Mouse (Mus musculus) midbrain, postnatal 0 days (tissue): ENCODE results near the gene Cdc42bpg. TPM values are rescaled to one million over a fixed set of nuclear protein-coding genes. Genes with fewer than 3 reads are reported as not detected.

Source experiments
- ATAC-seq: fragments of 200-750 bp; cut with Nextera tagmentation; 2 replicates; pipeline ENCODE4 v1.8.0; 2017; ENCODE audit warnings: moderate number of reproducible peaks, mild to moderate bottlenecking, moderate TSS enrichment, moderate library complexity; ENCODE audit not compliant: low FRiP score
- DNase-seq: peaks from one replicate; pipeline ENCODE4 v3.0.0-alpha.2; 2015; ENCODE audit warnings: low spot score
- H3K27ac ChIP-seq: fragments of 300-500 bp; sonication (generic); 2 replicates; pipeline ENCODE4 v1.5.1; 2014; ENCODE audit warnings: low read depth, mild to moderate bottlenecking, low read length, mixed read lengths
- H3K27me3 ChIP-seq: fragments of 300-500 bp; sonication (generic); 2 replicates; pipeline ENCODE4 v1.6.1; 2014; ENCODE audit warnings: low read length, control low read depth, mixed read lengths; ENCODE audit not compliant: insufficient read depth
- H3K36me3 ChIP-seq: fragments of 300-500 bp; sonication (generic); 2 replicates; pipeline ENCODE4 v1.6.1; 2014; ENCODE audit warnings: low read length, control low read depth, mixed read lengths; ENCODE audit not compliant: insufficient read depth
- H3K4me1 ChIP-seq: fragments of 300-500 bp; sonication (generic); 2 replicates; pipeline ENCODE4 v1.6.1; 2014; ENCODE audit warnings: mild to moderate bottlenecking, control low read depth, antibody characterized with exemption, low read length, mixed read lengths; ENCODE audit not compliant: insufficient read depth
- H3K4me2 ChIP-seq: fragments of 300-500 bp; sonication (generic); 2 replicates; pipeline ENCODE4 v1.6.1; 2014; ENCODE audit warnings: low read depth, mild to moderate bottlenecking, low read length, mixed read lengths; ENCODE audit not compliant: poor library complexity, severe bottlenecking
- H3K4me3 ChIP-seq: fragments of 300-500 bp; sonication (generic); 2 replicates; pipeline ENCODE4 v1.5.1; 2014; ENCODE audit warnings: low read depth, mild to moderate bottlenecking, low read length, moderate library complexity
- H3K9ac ChIP-seq: fragments of 300-500 bp; sonication (generic); replicated peaks from 2 replicates; pipeline ENCODE4 v1.6.1; 2014; ENCODE audit warnings: mild to moderate bottlenecking, low read length, moderate library complexity, mixed read lengths; ENCODE audit not compliant: poor library complexity, severe bottlenecking
- H3K9me3 ChIP-seq: fragments of 300-500 bp; sonication (generic); 2 replicates; pipeline ENCODE4 v1.6.1; 2016; ENCODE audit warnings: low read length, control low read depth
- CTCF ChIP-seq: IDR thresholded peaks from 2 replicates; pipeline ENCODE4 v1.5.1; 2016; ENCODE audit warnings: antibody characterized with exemption, mild to moderate bottlenecking
- WGBS: fragments of 180-500 bp; shearing (Covaris S2); extraction: QIAGEN DNeasy Blood & Tissue Kit; methylation state at CpG from one replicate; pipeline ENCODE4 v1.1.7; 2014; 5-methylcytosine and 5-hydroxymethylcytosine counted together
- polyA plus RNA-seq: library from polyadenylated mRNA; unstranded; fragments of >200 nt; fragmentation: Nextera tagmentation; extraction: Ambion mirVana; gene quantifications from 2 replicates; pipeline ENCODE4 v1.2.1, GENCODE M21; 2015
- total RNA-seq: library from RNA; depleted of rRNA; stranded (reverse); fragments of >200 nt; gene quantifications from 2 replicates; pipeline ENCODE4 v1.2.3, GENCODE M21; 2014

Cdc42bpg gene
- total and polyA plus RNA-seq, 2 experiments from 2014 or later = 0.67 to 4.8 TPM

DNA sequence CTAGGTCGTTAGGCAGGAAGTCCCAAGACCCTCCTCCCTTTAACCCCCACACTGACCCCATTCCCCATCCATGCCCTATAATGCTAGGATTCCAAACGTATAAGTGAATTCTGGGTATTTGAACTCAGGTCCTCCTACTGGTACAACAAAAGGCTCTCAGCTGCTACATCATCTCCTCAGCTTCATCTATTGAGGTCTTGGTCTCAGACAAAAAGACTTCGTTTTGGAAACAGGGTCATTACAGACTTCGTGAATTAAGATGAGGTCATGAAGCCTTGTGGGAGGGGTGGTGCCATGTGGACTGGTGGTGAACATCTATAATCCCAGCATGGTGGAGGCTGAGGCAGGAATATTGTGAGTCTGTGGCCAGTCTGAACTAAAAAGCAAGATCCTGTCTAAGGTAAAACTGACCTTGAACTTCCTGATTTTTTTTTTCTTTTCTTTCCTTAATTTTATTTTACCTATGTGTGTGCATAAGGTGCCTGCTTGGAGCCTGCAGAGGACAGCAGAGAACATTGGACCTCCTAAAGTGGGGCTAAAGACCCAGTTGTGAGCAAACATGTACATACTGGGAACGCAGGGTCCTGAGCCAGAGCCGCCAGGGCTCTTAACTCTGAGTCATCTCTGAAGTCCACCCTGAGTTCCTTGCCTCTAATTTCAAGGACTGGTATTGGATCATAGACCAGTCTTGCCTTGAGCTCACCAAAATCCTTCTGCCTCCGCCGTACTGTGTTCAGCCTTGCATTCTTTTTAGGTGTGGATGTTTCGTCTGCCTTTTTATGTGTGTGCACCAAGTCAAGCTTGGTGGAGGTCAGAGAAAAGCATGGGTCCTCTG is 27.7 kb downstream of the Cdc42bpg start:
- H3K4me3 ChIP-seq = peak overlapping the region; percentile 85; the same call in 1 of the 2 replicates
- H3K36me3 ChIP-seq = peaks cover 20% of the 10 kb centered on the region
- H3K27me3 ChIP-seq = no peaks in the 10 kb centered on the region
- TF ChIP-seq CTCF = no peak
- 67% methylated on average over 9 of the region's 9 CpGs for WGBS
- DNase-seq = no peak
- H3K4me2 ChIP-seq = peak overlapping the region; percentile 10; the same call in 1 of the 2 replicates
- H3K9me3 ChIP-seq = no peaks in the 10 kb centered on the region
- peak overlapping the region; percentile 59 for H3K27ac ChIP-seq
- H3K4me1 ChIP-seq = peaks cover 13% of the 10 kb centered on the region
- 0 out of 2 replicates have a peak, but pooled peaks have one; percentile 2 for ATAC-seq
- H3K9ac ChIP-seq = no peak overlapping the region

- Histone ChIP-seq H3K4me2 (peak within 1 kb of the TSS; percentile 70), H3K27ac (peak within 1 kb of the TSS; percentile 77), H3K9ac (peak within 1 kb of the TSS; percentile 89), H3K4me1 (peaks cover 13% of the 10 kb centered on the region), H3K27me3 (no peaks in the 10 kb centered on the region), H3K4me3 (peak within 1 kb of the TSS; percentile 85), H3K9me3 (no peaks in the 10 kb centered on the region), H3K36me3 (peaks cover 29% of the 10 kb centered on the region)
- peak; percentile 99 for DNase-seq
- peak; percentile 74 for TF ChIP-seq CTCF
- WGBS = under 1% methylated on average over 33 of the region's 43 CpGs
- peak; percentile 94 for ATAC-seq
These were observed 28.6 kb downstream of the Cdc42bpg start, which contains the start of gene Men1 for GRCm38 (mm10) chr19:6334673-6335457. TSS of gene Men1 (plus strand) at chr19:6334979.

DNA sequence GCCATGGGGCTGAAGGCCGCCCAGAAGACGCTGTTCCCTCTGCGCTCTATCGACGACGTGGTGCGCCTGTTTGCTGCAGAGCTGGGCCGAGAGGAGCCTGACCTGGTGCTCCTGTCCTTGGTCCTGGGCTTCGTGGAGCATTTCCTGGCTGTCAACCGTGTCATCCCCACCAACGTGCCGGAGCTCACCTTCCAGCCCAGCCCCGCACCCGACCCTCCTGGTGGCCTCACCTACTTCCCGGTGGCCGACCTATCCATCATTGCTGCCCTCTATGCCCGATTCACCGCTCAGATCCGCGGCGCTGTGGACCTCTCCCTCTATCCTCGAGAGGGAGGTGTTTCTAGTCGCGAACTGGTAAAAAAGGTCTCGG is 29.2 kb downstream of the Cdc42bpg start:
- H3K27ac ChIP-seq = peak overlapping the region; percentile 77
- peak overlapping the region; percentile 85 for H3K4me3 ChIP-seq
- no peaks in the 10 kb centered on the region for H3K27me3 ChIP-seq
- H3K4me2 ChIP-seq = peak overlapping the region; percentile 70
- 0% methylated on average over 25 of the region's 25 CpGs for WGBS
- no peaks in the 10 kb centered on the region for H3K9me3 ChIP-seq
- ATAC-seq (no peak), DNase-seq (no peak)
- peak; percentile 32 for TF ChIP-seq CTCF
- H3K9ac ChIP-seq = peak overlapping the region; percentile 89
- H3K36me3 ChIP-seq = peaks cover 33% of the 10 kb centered on the region
- peaks cover 13% of the 10 kb centered on the region for H3K4me1 ChIP-seq

GRCm38 (mm10) chr19:6336920-6337319 is 30.7 kb downstream of the Cdc42bpg start:
- H3K4me2 ChIP-seq = peak overlapping the region; percentile 70
- TF ChIP-seq CTCF = no peak
- no peaks in the 10 kb centered on the region for H3K27me3 ChIP-seq
- H3K9ac ChIP-seq = peak overlapping the region; percentile 89; the same call in 1 of the 2 replicates
- no peak overlapping the region for H3K27ac ChIP-seq
- H3K9me3 ChIP-seq = no peaks in the 10 kb centered on the region
- H3K4me1 ChIP-seq = peaks cover 13% of the 10 kb centered on the region
- no peak for ATAC-seq
- H3K4me3 ChIP-seq = peak overlapping the region; percentile 85; the same call in 1 of the 2 replicates
- H3K36me3 ChIP-seq = peaks cover 33% of the 10 kb centered on the region
- WGBS = 90% methylated on average over 10 of the region's 10 CpGs
- no peak for DNase-seq

- ATAC-seq (no peak), DNase-seq (no peak)
- peaks cover 37% of the 10 kb centered on the region for H3K36me3 ChIP-seq
- H3K4me1 ChIP-seq = peaks cover 13% of the 10 kb centered on the region
- H3K4me2 ChIP-seq = no peak overlapping the region
- no peaks in the 10 kb centered on the region for H3K9me3 ChIP-seq
- no peak overlapping the region for H3K4me3 ChIP-seq
- WGBS = 94% methylated on average over 7 of the region's 7 CpGs
- no peak overlapping the region for H3K27ac ChIP-seq
- no peak for TF ChIP-seq CTCF
- H3K27me3 ChIP-seq = no peaks in the 10 kb centered on the region
- no peak overlapping the region; the same call in 1 of the 2 replicates for H3K9ac ChIP-seq
These were observed 31.9 kb downstream of the Cdc42bpg start for GRCm38 (mm10) chr19:6338171-6338570.
